Mouse (Mus musculus) cerebellum, adult 11-12 months (tissue): Measurements from ENCODE around the gene Xndc1.
A peak's percentile ranks its signal among the peaks of the same experiment; 100 is the strongest.
"Not testable (repeated sequence)": the region's sequence is repeated elsewhere in the genome, so short reads cannot be mapped to it uniquely, and the experiment has no call there.

Source experiments
- DNase-seq: peaks from one replicate; pipeline ENCODE4 v3.0.0; 2022

Gene Xndc1

GRCm38 (mm10) chr7:102065046-102065891 lies at the start of gene Xndc1, which contains the start of the genes Rnf121 and Xntrpc:
Gene Xndc1, plus strand, starts transcription at chr7:102065511.
Gene Rnf121, minus strand, starts transcription at chr7:102065469.
Gene Xntrpc, plus strand, starts transcription at chr7:102065713.
- DNase-seq, result peak; percentile 92

- no peak for DNase-seq
Observed at GRCm38 (mm10) chr7:102016936-102017335, 48.4 kb upstream of the Xndc1 start.

- DNase-seq, result no peak
Observed at GRCm38 (mm10) chr7:102017452-102017851, 47.9 kb upstream of the Xndc1 start.

- DNase-seq, result peak; percentile 41
Observed at GRCm38 (mm10) chr7:102018034-102018433, 47.3 kb upstream of the Xndc1 start.

GRCm38 (mm10) chr7:102018590-102018989 lies 46.7 kb upstream of the Xndc1 start, which contains the start of gene Il18bp:
Gene Il18bp, minus strand, starts transcription at chr7:102018690.
- no peak for DNase-seq

- no peak for DNase-seq
Observed at GRCm38 (mm10) chr7:102019362-102019761, 45.9 kb upstream of the Xndc1 start.

GRCm38 (mm10) chr7:102020934-102021333 lies 44.4 kb upstream of the Xndc1 start:
- DNase-seq, result not testable (repeated sequence)

GRCm38 (mm10) chr7:102023821-102024220 lies 41.5 kb upstream of the Xndc1 start:
- DNase-seq, result no peak

GRCm38 (mm10) chr7:102025187-102026119 lies 39.9 kb upstream of the Xndc1 start:
- no peak for DNase-seq

GRCm38 (mm10) chr7:102034904-102035303 lies 30.4 kb upstream of the Xndc1 start:
- no peak for DNase-seq

GRCm38 (mm10) chr7:102035534-102035933 lies 29.8 kb upstream of the Xndc1 start:
- no peak for DNase-seq

GRCm38 (mm10) chr7:102037318-102037717 lies 28.0 kb upstream of the Xndc1 start:
- DNase-seq, result no peak

GRCm38 (mm10) chr7:102042314-102042713 lies 23.0 kb upstream of the Xndc1 start:
- DNase-seq, result no peak

- not testable (repeated sequence) for DNase-seq
Observed at GRCm38 (mm10) chr7:102048524-102048923, 16.8 kb upstream of the Xndc1 start.

GRCm38 (mm10) chr7:102061353-102061752 lies 4.0 kb upstream of the Xndc1 start:
- DNase-seq, result no peak

GRCm38 (mm10) chr7:102062203-102062602 lies 3.1 kb upstream of the Xndc1 start:
- no peak for DNase-seq

GRCm38 (mm10) chr7:102063891-102064290 lies 1.4 kb upstream of the Xndc1 start:
- no peak for DNase-seq

GRCm38 (mm10) chr7:102064655-102065045 lies 661 bp upstream of the Xndc1 start:
- no peak for DNase-seq

GRCm38 (mm10) chr7:102066363-102066762 lies 1.1 kb downstream of the Xndc1 start:
- DNase-seq, result no peak

GRCm38 (mm10) chr7:102076714-102077296 lies 11.5 kb downstream of the Xndc1 start:
- no peak for DNase-seq

GRCm38 (mm10) chr7:102078517-102078916 lies 13.2 kb downstream of the Xndc1 start:
- no peak for DNase-seq

- no peak for DNase-seq
Observed at GRCm38 (mm10) chr7:102080311-102080710, 15.0 kb downstream of the Xndc1 start.

GRCm38 (mm10) chr7:102081784-102082183 lies 16.5 kb downstream of the Xndc1 start:
- DNase-seq, result no peak
